Mouse (Mus musculus) adipocyte (in vitro differentiated cells): ENCODE data around the gene Phactr2.
A peak's percentile ranks its signal among the peaks of the same experiment; 100 is the strongest.
"Not testable (repeated sequence)": the region's sequence is repeated elsewhere in the genome, so short reads cannot be mapped to it uniquely, and the experiment has no call there.

Experiments
- DNase-seq: peaks from one replicate; pipeline ENCODE4 v3.0.0-alpha.2; 2016; ENCODE audit warnings: low spot score

Gene Phactr2

GRCm38 (mm10) chr10:13473833-13474567, at the start of gene Phactr2:
Gene Phactr2, minus strand, starts transcription at chr10:13474412.
- DNase-seq = no peak

- DNase-seq = no peak
Observed at GRCm38 (mm10) chr10:13521857-13522256, 47.6 kb upstream of the Phactr2 start.

GRCm38 (mm10) chr10:13502371-13502770, 28.2 kb upstream of the Phactr2 start:
- DNase-seq = no peak

GRCm38 (mm10) chr10:13501533-13501932, 27.3 kb upstream of the Phactr2 start:
- DNase-seq = not testable (repeated sequence)

- peak; percentile 69 for DNase-seq
Observed at GRCm38 (mm10) chr10:13500938-13501496, 26.8 kb upstream of the Phactr2 start.

GRCm38 (mm10) chr10:13500473-13500872, 26.3 kb upstream of the Phactr2 start:
- no peak for DNase-seq

GRCm38 (mm10) chr10:13499331-13499730, 25.1 kb upstream of the Phactr2 start, which contains the start of gene Fuca2:
Gene Fuca2, plus strand, starts transcription at chr10:13499540.
- DNase-seq = no peak

- no peak for DNase-seq
Observed at GRCm38 (mm10) chr10:13496315-13496714, 22.1 kb upstream of the Phactr2 start.

- DNase-seq = no peak
Observed at GRCm38 (mm10) chr10:13493978-13494686, 19.9 kb upstream of the Phactr2 start.

GRCm38 (mm10) chr10:13489671-13490070, 15.5 kb upstream of the Phactr2 start:
- no peak for DNase-seq

GRCm38 (mm10) chr10:13485958-13486357, 11.7 kb upstream of the Phactr2 start:
- DNase-seq = no peak

GRCm38 (mm10) chr10:13479341-13479740, 5.1 kb upstream of the Phactr2 start:
- no peak for DNase-seq

GRCm38 (mm10) chr10:13475121-13475520, 909 bp upstream of the Phactr2 start:
- DNase-seq = no peak

- DNase-seq = no peak
Observed at GRCm38 (mm10) chr10:13474568-13474955, 350 bp upstream of the Phactr2 start.

- no peak for DNase-seq
Observed at GRCm38 (mm10) chr10:13473287-13473832, 852 bp downstream of the Phactr2 start.

GRCm38 (mm10) chr10:13470236-13470635, 4.0 kb downstream of the Phactr2 start:
- DNase-seq = no peak

GRCm38 (mm10) chr10:13468025-13468529, 6.1 kb downstream of the Phactr2 start:
- DNase-seq = not testable (repeated sequence)

- DNase-seq = no peak
Observed at GRCm38 (mm10) chr10:13466925-13467324, 7.3 kb downstream of the Phactr2 start.

GRCm38 (mm10) chr10:13464295-13464694, 9.9 kb downstream of the Phactr2 start:
- DNase-seq = not testable (repeated sequence)

- DNase-seq = no peak
Observed at GRCm38 (mm10) chr10:13453200-13453990, 20.8 kb downstream of the Phactr2 start.

GRCm38 (mm10) chr10:13451640-13452039, 22.6 kb downstream of the Phactr2 start:
- DNase-seq = no peak
